Mouse (Mus musculus) R1 (cell line): ENCODE measurements around the gene Sfxn4.

ENCODE experiments used
- DNase-seq: peaks from one replicate; pipeline ENCODE4 v3.0.0-alpha.2; 2018; ENCODE audit warnings: low read depth, low spot score

Gene Sfxn4

GRCm38 (mm10) chr19:60837747-60838146 is 23.5 kb downstream of the Sfxn4 start:
- DNase-seq, result peak; percentile 66

GRCm38 (mm10) chr19:60818677-60819076 is 42.6 kb downstream of the Sfxn4 start:
- no peak for DNase-seq

DNA sequence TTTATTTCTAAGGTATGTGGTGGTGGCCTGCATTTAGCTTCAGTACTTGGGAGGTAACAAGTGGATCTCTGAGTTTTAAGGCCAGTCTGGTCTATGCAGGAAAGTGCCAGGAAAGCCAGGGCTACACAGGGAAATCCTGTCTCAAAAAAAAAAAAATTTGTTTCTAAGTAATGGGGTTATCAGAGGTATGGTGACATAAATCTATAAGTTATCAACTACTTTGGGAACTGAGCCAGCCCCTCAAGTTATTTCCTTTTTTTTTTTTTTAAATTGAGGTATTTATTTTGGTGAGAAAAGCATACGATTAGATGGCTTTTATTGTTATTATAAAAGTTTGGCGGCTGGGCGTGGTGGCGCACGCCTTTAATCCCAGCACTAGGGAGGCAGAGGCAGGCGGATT is 48.1 kb downstream of the Sfxn4 start:
- DNase-seq, result no peak

DNA sequence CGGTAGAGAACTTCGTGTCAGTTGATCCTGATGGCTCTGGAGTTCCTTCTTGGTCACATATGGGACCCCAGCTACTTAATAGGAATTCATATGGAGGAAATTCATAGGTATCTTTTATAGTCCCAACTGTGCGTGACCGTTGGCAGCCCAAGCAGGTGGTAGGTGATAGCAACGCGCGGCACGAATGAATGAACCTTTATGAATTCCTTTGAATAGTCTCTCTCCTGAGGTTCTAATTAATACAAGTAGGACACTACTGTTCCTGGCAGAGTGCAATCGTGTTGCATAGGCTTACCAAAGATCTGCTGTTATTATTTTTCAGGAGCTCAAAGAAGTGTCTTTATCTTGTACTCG is 49.3 kb downstream of the Sfxn4 start:
- no peak for DNase-seq

DNA sequence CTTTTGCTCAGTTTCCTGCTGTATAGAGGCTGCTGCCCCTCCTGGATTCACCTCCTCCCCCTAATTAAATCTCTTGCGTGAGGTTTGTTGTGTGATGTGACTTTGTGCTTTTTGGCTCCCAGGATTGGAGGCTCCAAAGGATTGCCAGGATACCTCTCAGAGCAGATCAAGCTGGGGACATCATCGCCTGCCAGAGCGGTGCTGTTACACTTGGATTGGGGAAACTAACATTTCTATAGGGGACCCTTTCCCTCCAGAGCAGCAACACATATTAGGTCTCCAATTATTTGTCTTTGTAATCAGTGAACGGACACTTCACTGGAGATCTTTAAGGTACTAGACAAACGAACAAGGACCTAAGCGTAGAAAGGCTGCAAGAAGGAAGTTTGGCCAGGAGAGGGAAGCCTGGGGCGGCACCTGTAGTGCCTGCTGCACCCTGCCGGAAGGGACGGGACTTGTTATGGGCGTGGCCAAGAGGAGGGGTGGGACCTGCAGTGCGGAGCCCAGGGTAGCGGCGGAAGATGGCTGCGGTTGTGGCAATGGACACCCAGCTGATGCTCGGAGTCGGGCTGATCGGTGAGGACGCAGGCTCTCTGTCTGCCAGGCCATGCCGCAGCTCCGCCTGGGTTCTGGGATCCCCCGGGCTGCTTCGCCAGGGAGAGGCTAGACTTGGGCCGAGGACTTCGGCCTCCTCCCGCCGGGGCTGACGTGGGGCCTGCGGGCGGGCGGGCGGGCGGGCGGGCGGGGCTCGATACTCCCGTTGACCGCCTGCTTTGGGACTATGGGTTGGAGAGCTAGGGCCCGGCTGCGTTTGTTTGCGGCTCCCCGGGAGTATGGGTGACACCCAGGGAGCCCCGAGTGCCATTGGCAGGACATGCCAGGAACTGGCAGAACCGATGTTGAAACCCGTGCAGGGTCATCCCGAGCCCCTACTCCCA is 49.9 kb downstream of the Sfxn4 start, which contains the start of gene Fam45a:
Gene Fam45a, plus strand, starts transcription at position 488 of the 938 bp plus-strand sequence.
- peak; percentile 96 for DNase-seq

DNA sequence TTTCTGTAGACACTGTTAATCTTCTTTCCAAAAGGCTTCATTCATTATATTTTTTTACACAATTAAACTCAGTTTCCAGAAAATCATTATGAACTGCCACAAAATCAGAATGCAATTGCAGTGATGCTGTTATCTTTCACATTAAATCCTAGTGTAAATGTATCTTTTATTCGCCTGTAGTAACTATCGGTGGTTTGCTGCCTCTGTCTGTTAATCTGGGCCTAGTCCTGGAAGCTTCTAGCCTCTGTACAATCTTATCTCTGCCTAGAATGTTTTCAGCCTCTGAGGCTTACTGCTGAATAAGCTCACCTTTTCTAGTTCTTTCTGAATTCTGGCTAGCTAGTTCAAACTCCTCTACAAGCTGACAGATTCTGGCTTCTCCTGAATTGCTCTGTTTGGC is 51.4 kb downstream of the Sfxn4 start:
- no peak for DNase-seq

- DNase-seq, result no peak
These were observed 56.4 kb downstream of the Sfxn4 start for GRCm38 (mm10) chr19:60804903-60805302.

GRCm38 (mm10) chr19:60799867-60800569 is 61.3 kb downstream of the Sfxn4 start:
- DNase-seq, result no peak

- DNase-seq, result no peak
These were observed 63.9 kb downstream of the Sfxn4 start for GRCm38 (mm10) chr19:60797415-60797814.

- DNase-seq, result no peak
These were observed 66.0 kb downstream of the Sfxn4 start for GRCm38 (mm10) chr19:60795244-60795643.

GRCm38 (mm10) chr19:60793170-60793707 is 68.0 kb downstream of the Sfxn4 start:
- no peak for DNase-seq

GRCm38 (mm10) chr19:60791164-60791563 is 70.1 kb downstream of the Sfxn4 start:
- no peak for DNase-seq

GRCm38 (mm10) chr19:60790551-60791161 is 70.6 kb downstream of the Sfxn4 start, which contains the start of gene Eif3a:
Gene Eif3a (minus strand): TSS chr19:60790658.
- peak; percentile 92 for DNase-seq

DNA sequence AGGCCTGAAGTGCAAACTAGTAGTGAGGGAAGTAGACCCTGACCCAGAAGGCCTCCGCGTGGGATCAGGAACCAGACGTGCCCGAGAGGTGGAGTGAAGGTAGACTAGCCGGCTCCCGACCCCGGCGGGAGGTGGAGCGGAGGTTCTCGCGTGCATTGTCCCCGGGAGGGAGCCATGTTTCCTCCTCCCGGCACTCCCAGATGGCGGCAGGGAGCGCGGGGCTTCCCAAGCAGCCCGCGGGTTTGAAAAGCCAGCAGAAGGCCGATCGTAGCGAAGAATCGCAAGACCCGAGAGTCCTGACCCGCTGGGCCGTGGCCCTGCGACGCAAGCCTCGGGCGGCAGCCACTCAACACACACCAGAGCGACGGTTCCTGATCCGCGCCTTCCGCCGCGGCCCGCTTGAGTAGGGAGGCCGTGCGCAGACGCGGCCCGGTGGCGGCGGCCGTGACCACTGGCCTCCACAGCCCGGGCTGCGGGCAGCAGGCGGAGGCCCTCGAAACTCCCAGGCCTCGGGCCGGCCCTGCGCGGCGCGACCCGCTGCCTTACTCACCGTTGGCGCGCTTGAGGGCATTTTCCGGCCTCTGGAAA is 71.3 kb downstream of the Sfxn4 start:
- DNase-seq, result peak; percentile 82

DNA sequence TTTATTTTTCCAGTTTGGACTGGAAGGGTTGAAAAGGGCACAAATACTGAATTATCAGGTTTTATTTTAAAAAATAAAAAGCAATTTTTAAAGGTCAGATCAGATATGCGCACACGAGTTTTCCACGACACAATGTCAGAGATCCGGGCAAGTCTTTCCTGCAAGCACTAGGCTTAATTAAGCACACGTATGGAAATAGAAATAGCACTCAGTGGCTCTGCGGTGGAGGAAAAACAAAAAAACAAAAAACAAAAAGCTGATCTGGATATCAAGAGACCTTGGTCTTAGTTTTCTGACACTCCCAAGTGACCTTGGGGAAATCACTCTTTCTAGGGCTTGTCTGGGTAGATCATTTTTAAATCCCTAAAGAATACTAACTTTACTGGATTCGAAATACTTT is 71.8 kb downstream of the Sfxn4 start:
- no peak for DNase-seq

DNA sequence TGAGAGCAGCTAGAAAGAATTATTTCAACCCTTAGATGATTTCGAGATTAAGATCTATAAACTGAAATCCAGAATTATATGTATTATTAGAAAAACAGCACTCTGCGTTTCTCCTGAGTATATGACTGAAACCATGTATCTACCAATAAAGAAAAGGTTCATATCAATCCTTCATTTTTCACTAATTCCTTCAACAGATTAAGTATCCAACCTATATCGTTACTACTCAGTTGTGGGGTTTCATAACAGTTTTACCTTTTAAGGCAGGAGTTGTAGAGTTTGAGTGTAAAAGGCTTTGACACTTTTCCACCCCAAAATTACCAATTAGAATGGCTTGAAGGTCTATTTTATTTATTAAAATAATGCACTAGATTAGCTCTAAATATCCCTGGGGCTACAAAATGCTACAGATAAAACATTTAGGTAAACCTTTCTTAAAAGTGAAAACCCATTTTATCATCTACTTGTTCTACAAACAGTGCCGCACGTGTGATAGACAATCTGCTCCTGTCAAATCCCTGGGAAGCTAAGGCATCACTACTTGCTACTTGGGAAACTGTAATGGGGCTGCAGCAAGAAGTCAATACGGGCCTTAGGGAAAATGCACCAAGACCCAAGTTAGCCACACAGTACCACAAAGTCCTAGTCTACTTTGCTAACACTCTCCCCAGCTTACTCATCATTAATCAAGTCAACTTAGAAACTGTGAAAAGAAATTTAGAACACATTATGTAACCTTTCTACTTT is 72.9 kb downstream of the Sfxn4 start:
- DNase-seq, result no peak

DNA sequence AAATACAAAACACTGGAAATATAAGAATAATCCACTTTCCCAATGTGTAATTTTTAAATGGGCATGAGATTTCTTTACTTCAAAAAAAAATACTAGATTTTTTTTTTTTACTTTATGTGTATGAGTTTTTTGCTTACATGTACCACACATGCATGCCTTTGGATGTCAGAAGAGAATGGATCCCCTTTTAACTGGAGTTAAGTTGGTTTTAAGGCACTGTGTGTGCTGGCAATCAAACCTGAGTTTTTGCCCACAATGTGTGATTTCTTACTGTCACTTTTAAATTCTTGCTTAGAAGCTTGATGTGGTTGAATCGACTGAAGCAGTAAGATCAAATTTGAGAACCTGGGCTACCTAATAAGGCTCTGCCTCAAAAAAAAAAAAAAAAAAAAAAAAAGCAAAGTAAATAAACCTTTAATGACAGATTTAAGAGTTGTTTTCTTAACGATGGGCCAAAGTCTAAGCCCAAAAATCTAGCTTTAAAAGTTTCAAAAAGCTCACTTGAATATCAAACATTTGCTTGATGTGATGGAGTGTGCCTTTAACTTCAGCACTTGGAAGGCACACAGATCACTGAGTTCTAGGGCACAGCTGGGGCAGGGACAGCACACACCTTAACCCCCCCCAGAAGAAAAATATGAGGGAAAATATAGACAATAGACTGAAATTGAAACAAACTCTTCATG is 73.7 kb downstream of the Sfxn4 start:
- no peak for DNase-seq
